26 mouse cellular contexts compared by ENCODE assay signal in the genomic region with DNA sequence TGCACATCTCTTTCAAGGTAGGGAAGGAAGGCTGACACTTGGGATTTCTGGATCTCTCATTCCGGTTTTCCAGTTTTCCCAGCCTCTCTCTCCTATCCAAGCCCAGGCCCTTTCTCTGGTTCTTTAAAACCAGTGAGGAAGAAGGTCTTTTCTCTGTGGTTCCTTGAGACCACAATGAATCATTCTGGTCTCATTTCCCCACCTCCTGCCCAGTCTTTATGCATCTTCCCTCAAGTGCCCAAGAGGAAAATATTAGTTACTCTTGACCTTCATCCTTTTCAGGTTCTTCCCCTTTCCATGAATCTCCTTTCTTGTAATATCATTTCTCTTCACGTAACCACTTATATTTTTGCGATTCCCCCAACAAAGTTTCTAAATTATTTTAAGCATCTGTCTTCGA. TPM values are rescaled to one million over a fixed set of nuclear protein-coding genes. Genes with fewer than 3 reads are reported as not detected.
"Had no signal": no experiment of that assay in that cellular context is flagged by ENCODE, and none has a peak within 500 bp of the region (broad histone marks: within the 10 kb centered on the region; RNA-seq: fewer than 3 reads in every experiment).

No protein-coding gene starts in this region.

- H3K27ac ChIP-seq: limb, embryonic 10.5 days; limb, embryonic 13.5 days; neural tube, embryonic 13.5 days had no signal

- DNase-seq: kidney, adult 11 months; kidney, adult 9 months; kidney, postnatal 14 days; kidney, postnatal 4 days; lung, adult 2 months; lung, postnatal 14 days; lung, postnatal 4 days; midbrain, embryonic 14.5 days; thymus, adult 18-20 months; thymus, postnatal 4 days had no signal

- H3K4me3 ChIP-seq: limb, embryonic 10.5 days; limb, embryonic 13.5 days; liver, embryonic 15.5 days; megakaryocyte, embryonic 14.5 days; neural tube, embryonic 13.5 days had no signal

- H3K27me3 ChIP-seq: limb, embryonic 13.5 days; liver, embryonic 15.5 days; megakaryocyte, embryonic 14.5 days; neural tube, embryonic 13.5 days had no signal

- H3K4me1 ChIP-seq: limb, embryonic 10.5 days; limb, embryonic 13.5 days; neural tube, embryonic 13.5 days had no signal

- H3K9ac ChIP-seq: limb, embryonic 13.5 days; liver, embryonic 15.5 days; neural tube, embryonic 13.5 days had no signal

- H3K4me2 ChIP-seq: limb, embryonic 13.5 days; liver, embryonic 15.5 days; midbrain, embryonic 11.5 days; neural tube, embryonic 13.5 days had no signal

- H3K9me3 ChIP-seq: limb, embryonic 10.5 days; limb, embryonic 13.5 days; liver, embryonic 15.5 days; megakaryocyte, embryonic 14.5 days; neural tube, embryonic 13.5 days had no signal

- H3K36me3 ChIP-seq: limb, embryonic 10.5 days; limb, embryonic 13.5 days; liver, embryonic 15.5 days; neural tube, embryonic 13.5 days had no signal

RNA-seq across cellular contexts. Expression of gene Gm21987, which starts 38.9 kb away (rescaled TPM):
- total RNA-seq: layer of hippocampus, adult 18-20 months; layer of hippocampus, postnatal 14 days; left cerebral cortex, adult 8-10 months; left cerebral cortex, postnatal 14 days; liver, adult 2 months; neutrophil, adult 5-6 weeks had no signal
- polyA plus RNA-seq: kidney, embryonic 16.5 days; limb, embryonic 10.5 days; limb, embryonic 13.5 days; liver, adult 2 months; liver, embryonic 15.5 days; lung, adult 2 months; midbrain, embryonic 11.5 days; midbrain, embryonic 14.5 days; neural tube, embryonic 13.5 days; small intestine, adult 2 months; spleen, adult 2 months; testis, adult 2 months had no signal

RNA-seq across cellular contexts. Expression of gene Maats1, which starts 43.8 kb away (rescaled TPM):
- total RNA-seq: liver, adult 2 months; neutrophil, adult 5-6 weeks had no signal
- polyA plus RNA-seq: limb, embryonic 10.5 days; liver, adult 2 months had no signal
